Mouse (Mus musculus) heart, postnatal 0 days (tissue): ENCODE results near the gene C2cd4d. TPM values are rescaled to one million over a fixed set of nuclear protein-coding genes. Genes with fewer than 3 reads are reported as not detected.
A peak's percentile ranks its signal among the peaks of the same experiment; 100 is the strongest.

Experiments
- ATAC-seq: fragments of 200-750 bp; cut with Nextera tagmentation; 2 replicates; pipeline ENCODE4 v1.8.0; 2017; ENCODE audit warnings: low read depth, moderate number of reproducible peaks, moderate library complexity; ENCODE audit not compliant: insufficient read depth
- DNase-seq: peaks from one replicate; pipeline ENCODE4 v3.0.0-alpha.2; 2016; ENCODE audit warnings: low spot score
- H3K27ac ChIP-seq: fragments of 300-500 bp; sonication (generic); 2 replicates; pipeline ENCODE4 v1.5.1; 2014; ENCODE audit warnings: low read depth, mild to moderate bottlenecking
- H3K27me3 ChIP-seq: fragments of 300-500 bp; sonication (generic); 2 replicates; pipeline ENCODE4 v1.6.1; 2014; ENCODE audit warnings: low read length, mixed read lengths; ENCODE audit not compliant: control insufficient read depth, insufficient read depth
- H3K36me3 ChIP-seq: fragments of 300-500 bp; sonication (generic); replicated peaks from 2 replicates; pipeline ENCODE4 v1.6.1; 2014; ENCODE audit warnings: low read length, mixed read lengths; ENCODE audit not compliant: control insufficient read depth, insufficient read depth
- H3K4me1 ChIP-seq: fragments of 300-500 bp; sonication (generic); 2 replicates; pipeline ENCODE4 v1.6.1; 2014; ENCODE audit warnings: antibody characterized with exemption; ENCODE audit not compliant: control insufficient read depth, insufficient read depth
- H3K4me2 ChIP-seq: fragments of 300-500 bp; sonication (generic); 2 replicates; pipeline ENCODE4 v1.6.1; 2014; ENCODE audit warnings: low read depth, mild to moderate bottlenecking, low read length, moderate library complexity
- H3K4me3 ChIP-seq: fragments of 300-500 bp; sonication (generic); 2 replicates; pipeline ENCODE4 v1.5.1; 2014; ENCODE audit warnings: low read depth, low read length
- H3K9ac ChIP-seq: fragments of 300-500 bp; sonication (generic); replicated peaks from 2 replicates; pipeline ENCODE4 v1.6.1; 2014; ENCODE audit warnings: low read depth, low read length, mixed read lengths
- H3K9me3 ChIP-seq: fragments of 300-500 bp; sonication (generic); replicated peaks from 2 replicates; pipeline ENCODE4 v1.6.1; 2016; ENCODE audit warnings: low read length; ENCODE audit not compliant: control insufficient read depth
- CTCF ChIP-seq: IDR thresholded peaks from 2 replicates; pipeline ENCODE4 v1.5.1; 2016; ENCODE audit warnings: antibody characterized with exemption, control low read depth, low read depth
- EP300 ChIP-seq: IDR thresholded peaks from 2 replicates; pipeline ENCODE4 v1.6.1; 2016; ENCODE audit warnings: antibody characterized with exemption, low read depth
- WGBS: fragments of 180-500 bp; shearing (Covaris S2); extraction: QIAGEN DNeasy Blood & Tissue Kit; methylation state at CpG from one replicate; pipeline ENCODE4 v1.1.7; 2014; 5-methylcytosine and 5-hydroxymethylcytosine counted together
- polyA plus RNA-seq: library from polyadenylated mRNA; unstranded; fragments of >200 nt; fragmentation: Nextera tagmentation; extraction: Ambion mirVana; gene quantifications from 2 replicates; pipeline ENCODE4 v1.2.1, GENCODE M21; 2015
- total RNA-seq: library from RNA; depleted of rRNA; stranded (reverse); fragments of >200 nt; gene quantifications from 2 replicates; pipeline ENCODE4 v1.2.3, GENCODE M21; 2014; ENCODE audit warnings: low replicate concordance

C2cd4d gene
- total and polyA plus RNA-seq, 2 experiments from 2014 or later, result 0.15 TPM; not detected in 1

- H3K9me3 ChIP-seq, result no peaks in the 10 kb centered on the region
- H3K27me3 ChIP-seq, result no peaks in the 10 kb centered on the region
- no peak overlapping the region for H3K27ac ChIP-seq
- no peaks in the 10 kb centered on the region for H3K36me3 ChIP-seq
- no peaks in the 10 kb centered on the region for H3K4me1 ChIP-seq
- H3K9ac ChIP-seq, result no peak overlapping the region
- TF ChIP-seq EP300 (no peak), CTCF (no peak)
- H3K4me2 ChIP-seq, result no peak overlapping the region
- DNase-seq (no peak), ATAC-seq (no peak)
- 81% methylated on average over 2 of the region's 2 CpGs for WGBS
- H3K4me3 ChIP-seq, result no peak overlapping the region
These were observed 18.1 kb upstream of the C2cd4d start for GRCm38 (mm10) chr3:94344182-94344581.

GRCm38 (mm10) chr3:94344897-94345296, 17.3 kb upstream of the C2cd4d start:
- H3K9me3 ChIP-seq, result no peaks in the 10 kb centered on the region
- 66% methylated on average over 3 of the region's 3 CpGs for WGBS
- H3K4me3 ChIP-seq, result no peak overlapping the region
- H3K4me2 ChIP-seq, result no peak overlapping the region
- no peaks in the 10 kb centered on the region for H3K27me3 ChIP-seq
- H3K27ac ChIP-seq, result no peak overlapping the region
- H3K9ac ChIP-seq, result no peak overlapping the region
- no peaks in the 10 kb centered on the region for H3K4me1 ChIP-seq
- no peak for TF ChIP-seq EP300
- TF ChIP-seq CTCF, result no peak
- ATAC-seq, result no peak
- DNase-seq, result no peak
- no peaks in the 10 kb centered on the region for H3K36me3 ChIP-seq

- Histone ChIP-seq H3K4me3 (no peak overlapping the region), H3K27me3 (no peaks in the 10 kb centered on the region), H3K27ac (no peak overlapping the region), H3K36me3 (no peaks in the 10 kb centered on the region), H3K4me1 (no peaks in the 10 kb centered on the region), H3K9me3 (no peaks in the 10 kb centered on the region), H3K9ac (no peak overlapping the region), H3K4me2 (no peak overlapping the region)
- no peak for TF ChIP-seq CTCF
- TF ChIP-seq EP300, result no peak
- no peak for DNase-seq
- WGBS, result 73% methylated on average over 2 of the region's 2 CpGs
- ATAC-seq, result no peak
These were observed 14.1 kb upstream of the C2cd4d start for GRCm38 (mm10) chr3:94348146-94348545.

GRCm38 (mm10) chr3:94360812-94361211, 1.4 kb upstream of the C2cd4d start:
- Histone ChIP-seq H3K9ac (no peak overlapping the region), H3K4me1 (0 out of 2 replicates have a peak, but pooled peaks cover 8% of the 10 kb centered on the region), H3K9me3 (peaks cover 8% of the 10 kb centered on the region; the same call in 1 of the 2 replicates), H3K27me3 (peaks cover 31% of the 10 kb centered on the region), H3K4me2 (no peak overlapping the region), H3K36me3 (no peaks in the 10 kb centered on the region), H3K27ac (no peak overlapping the region), H3K4me3 (no peak overlapping the region)
- TF ChIP-seq EP300 (no peak), CTCF (no peak)
- 4% methylated on average over 1 of the region's 1 CpGs for WGBS
- ATAC-seq (no peak), DNase-seq (no peak)

- peak; percentile 70 for ATAC-seq
These were observed 1.3 kb downstream of the C2cd4d start for GRCm38 (mm10) chr3:94363291-94364153.

More at GRCm38 (mm10) chr3:94363291-94364153, 1.3 kb downstream of the C2cd4d start:
- 0 out of 2 replicates have a peak, but pooled peaks cover 8% of the 10 kb centered on the region for H3K4me1 ChIP-seq
- peaks cover 31% of the 10 kb centered on the region for H3K27me3 ChIP-seq
- TF ChIP-seq EP300 (no peak), CTCF (no peak)
- no peaks in the 10 kb centered on the region; the same call in 1 of the 2 replicates for H3K9me3 ChIP-seq
- peak; percentile 36 for DNase-seq
- peak overlapping the region; percentile 51 for H3K9ac ChIP-seq
- H3K4me2 ChIP-seq, result peak overlapping the region; percentile 79
- H3K4me3 ChIP-seq, result peak overlapping the region; percentile 52
- H3K36me3 ChIP-seq, result no peaks in the 10 kb centered on the region
- 6% methylated on average over 97 of the region's 97 CpGs for WGBS
- no peak overlapping the region for H3K27ac ChIP-seq
